Mouse (Mus musculus): ENCODE results near the gene Gm20696. TPM values are rescaled to one million over a fixed set of nuclear protein-coding genes. Genes with fewer than 3 reads are reported as not detected.

Gm20696 gene
- polyA plus RNA-seq, 2 experiments, result 0.16 to 0.33 TPM

- H3K27ac ChIP-seq, result no peak overlapping the region
- no peak for TF ChIP-seq CTCF (IDR thresholded peaks at IDR 0.05; ENCODE audit: low read depth)
- TF ChIP-seq EP300 (IDR thresholded peaks at IDR 0.05; ENCODE audit: low read depth), result no peak
- peak overlapping the region; percentile 18; the same call in 1 of the 2 replicates for H3K4me2 ChIP-seq (ENCODE audit: low read depth)
- no peak overlapping the region for H3K9ac ChIP-seq (replicated peaks)
- WGBS (ENCODE audit: insufficient replicate concordance), result 17% methylated on average over 2 of the region's 2 CpGs
- H3K36me3 ChIP-seq (replicated peaks; ENCODE audit: control insufficient read depth, insufficient read depth, low read depth), result no peaks in the 10 kb centered on the region
- no peaks in the 10 kb centered on the region for H3K27me3 ChIP-seq (ENCODE audit: control insufficient read depth, insufficient read depth, low read length)
- H3K4me1 ChIP-seq (replicated peaks; ENCODE audit: control insufficient read depth in 2 of 2, insufficient read depth in 2 of 2, low read length in 1 of 2), result peaks cover 0 to 24% of the 10 kb centered on the region in 2 experiments; a peak in 2 of 4 replicates
- ATAC-seq (ENCODE audit: insufficient read depth) (no peak), DNase-seq (ENCODE audit: low read depth in 3 of 3, low spot score in 3 of 3) (no peak)
- no peak overlapping the region for H3K4me3 ChIP-seq (ENCODE audit: insufficient read depth in 1 of 2, low read depth in 2 of 2, low read length in 2 of 2)
- no peaks in the 10 kb centered on the region for H3K9me3 ChIP-seq (ENCODE audit: control insufficient read depth, low read length)
These were observed 402.8 kb downstream of the Gm20696 start for GRCm38 (mm10) chr6:99263886-99264185.

- ATAC-seq (ENCODE audit: insufficient read depth), result no peak
- no peak for TF ChIP-seq CTCF (IDR thresholded peaks at IDR 0.05; ENCODE audit: low read depth)
- no peak for TF ChIP-seq EP300 (IDR thresholded peaks at IDR 0.05; ENCODE audit: low read depth)
- Histone ChIP-seq H3K27me3 (ENCODE audit: control insufficient read depth, insufficient read depth, low read length) (no peaks in the 10 kb centered on the region), H3K4me3 (ENCODE audit: insufficient read depth in 1 of 2, low read depth in 2 of 2, low read length in 2 of 2) (no peak overlapping the region), H3K36me3 (replicated peaks; ENCODE audit: control insufficient read depth, insufficient read depth, low read depth) (no peaks in the 10 kb centered on the region), H3K9ac (replicated peaks) (no peak overlapping the region), H3K4me2 (ENCODE audit: low read depth) (peak overlapping the region; percentile 18; the same call in 1 of the 2 replicates), H3K9me3 (ENCODE audit: control insufficient read depth, low read length) (no peaks in the 10 kb centered on the region), H3K4me1 (replicated peaks; ENCODE audit: control insufficient read depth in 2 of 2, insufficient read depth in 2 of 2, low read length in 1 of 2) (peaks cover 0 to 24% of the 10 kb centered on the region in 2 experiments; a peak in 2 of 4 replicates), H3K27ac (no peak overlapping the region)
- no peak for DNase-seq (ENCODE audit: low read depth in 3 of 3, low spot score in 3 of 3)
- WGBS (ENCODE audit: insufficient replicate concordance), result 11% methylated on average over 12 of the region's 12 CpGs
These were observed 403.3 kb downstream of the Gm20696 start for GRCm38 (mm10) chr6:99263061-99263885.

GRCm38 (mm10) chr6:99261737-99262130 lies 404.9 kb downstream of the Gm20696 start:
- 50% methylated on average over 4 of the region's 4 CpGs for WGBS (ENCODE audit: insufficient replicate concordance)
- Histone ChIP-seq H3K27me3 (ENCODE audit: control insufficient read depth, insufficient read depth, low read length) (no peaks in the 10 kb centered on the region), H3K9me3 (ENCODE audit: control insufficient read depth, low read length) (no peaks in the 10 kb centered on the region), H3K4me3 (ENCODE audit: insufficient read depth in 1 of 2, low read depth in 2 of 2, low read length in 2 of 2) (no peak overlapping the region), H3K36me3 (replicated peaks; ENCODE audit: control insufficient read depth, insufficient read depth, low read depth) (no peaks in the 10 kb centered on the region), H3K4me2 (ENCODE audit: low read depth) (no peak overlapping the region), H3K4me1 (replicated peaks; ENCODE audit: control insufficient read depth in 2 of 2, insufficient read depth in 2 of 2, low read length in 1 of 2) (peaks cover 0 to 24% of the 10 kb centered on the region in 2 experiments; a peak in 2 of 4 replicates), H3K9ac (replicated peaks) (no peak overlapping the region), H3K27ac (no peak overlapping the region)
- no peak for ATAC-seq (ENCODE audit: insufficient read depth)
- no peak for DNase-seq (ENCODE audit: low read depth in 3 of 3, low spot score in 3 of 3)
- TF ChIP-seq EP300 (IDR thresholded peaks at IDR 0.05; ENCODE audit: low read depth) (no peak), CTCF (IDR thresholded peaks at IDR 0.05; ENCODE audit: low read depth) (no peak)

- TF ChIP-seq CTCF (IDR thresholded peaks at IDR 0.05; ENCODE audit: low read depth) (no peak), EP300 (IDR thresholded peaks at IDR 0.05; ENCODE audit: low read depth) (no peak)
- Histone ChIP-seq H3K4me2 (ENCODE audit: low read depth) (no peak overlapping the region), H3K36me3 (replicated peaks; ENCODE audit: control insufficient read depth, insufficient read depth, low read depth) (no peaks in the 10 kb centered on the region), H3K27me3 (ENCODE audit: control insufficient read depth, insufficient read depth, low read length) (no peaks in the 10 kb centered on the region), H3K4me3 (ENCODE audit: insufficient read depth in 1 of 2, low read depth in 2 of 2, low read length in 2 of 2) (no peak overlapping the region), H3K9ac (replicated peaks) (no peak overlapping the region), H3K4me1 (replicated peaks; ENCODE audit: control insufficient read depth in 2 of 2, insufficient read depth in 2 of 2, low read length in 1 of 2) (peaks cover 0 to 22% of the 10 kb centered on the region in 2 experiments; a peak in 2 of 4 replicates), H3K27ac (no peak overlapping the region), H3K9me3 (ENCODE audit: control insufficient read depth, low read length) (no peaks in the 10 kb centered on the region)
- no peak for DNase-seq (ENCODE audit: low read depth in 3 of 3, low spot score in 3 of 3)
- ATAC-seq (ENCODE audit: insufficient read depth), result no peak
- 38% methylated on average over 11 of the region's 11 CpGs for WGBS (ENCODE audit: insufficient replicate concordance)
These were observed 405.5 kb downstream of the Gm20696 start for GRCm38 (mm10) chr6:99260941-99261736.

- WGBS (ENCODE audit: insufficient replicate concordance), result 55% methylated on average over 5 of the region's 5 CpGs
- ATAC-seq (ENCODE audit: insufficient read depth), result no peak
These were observed 408.3 kb downstream of the Gm20696 start for GRCm38 (mm10) chr6:99258346-99258745.

More at GRCm38 (mm10) chr6:99258346-99258745, 408.3 kb downstream of the Gm20696 start:
- H3K4me2 ChIP-seq (ENCODE audit: low read depth), result no peak overlapping the region
- no peak for DNase-seq (ENCODE audit: low read depth in 3 of 3, low spot score in 3 of 3)
- H3K9ac ChIP-seq (replicated peaks), result no peak overlapping the region
- H3K9me3 ChIP-seq (ENCODE audit: control insufficient read depth, low read length), result no peaks in the 10 kb centered on the region
- TF ChIP-seq CTCF (IDR thresholded peaks at IDR 0.05; ENCODE audit: low read depth) (no peak), EP300 (IDR thresholded peaks at IDR 0.05; ENCODE audit: low read depth) (no peak)
- no peak overlapping the region for H3K27ac ChIP-seq
- H3K4me1 ChIP-seq (replicated peaks; ENCODE audit: control insufficient read depth in 2 of 2, insufficient read depth in 2 of 2, low read length in 1 of 2), result peaks cover 0 to 8% of the 10 kb centered on the region in 2 experiments; a peak in 2 of 4 replicates
- no peaks in the 10 kb centered on the region for H3K27me3 ChIP-seq (ENCODE audit: control insufficient read depth, insufficient read depth, low read length)
- no peak overlapping the region for H3K4me3 ChIP-seq (ENCODE audit: insufficient read depth in 1 of 2, low read depth in 2 of 2, low read length in 2 of 2)
- no peaks in the 10 kb centered on the region for H3K36me3 ChIP-seq (replicated peaks; ENCODE audit: control insufficient read depth, insufficient read depth, low read depth)

All from liver, embryonic 14.5 days (tissue).